Mouse (Mus musculus): ENCODE measurements around the gene Syn2. TPM values are rescaled to one million over a fixed set of nuclear protein-coding genes. Genes with fewer than 3 reads are reported as not detected.
A peak's percentile ranks its signal among the peaks of the same experiment; 100 is the strongest.

Syn2 gene
- polyA plus RNA-seq (2015; fragmentation: Nextera tagmentation; extraction: Ambion mirVana), result 55.9 and 69.7 TPM in 2 replicates

- no peaks in the 10 kb centered on the region for H3K27me3 ChIP-seq (replicated peaks; ENCODE audit: control insufficient read depth, insufficient read depth, low read length)
- peak within 1 kb of the TSS; percentile 81 for H3K4me3 ChIP-seq (ENCODE audit: low read length)
- H3K9me3 ChIP-seq (ENCODE audit: control insufficient read depth, low read length), result no peaks in the 10 kb centered on the region
- ATAC-seq, result peak; percentile 98
- H3K4me2 ChIP-seq (ENCODE audit: low read length), result peak within 1 kb of the TSS; percentile 77
- H3K9ac ChIP-seq (ENCODE audit: low read depth, low read length), result peak within 1 kb of the TSS; percentile 86
- H3K4me1 ChIP-seq (ENCODE audit: control insufficient read depth, insufficient read depth, low read depth, low read length), result peaks cover 10% of the 10 kb centered on the region
- WGBS, result under 1% methylated on average over 58 of the region's 75 CpGs
- no peaks in the 10 kb centered on the region for H3K36me3 ChIP-seq (ENCODE audit: control insufficient read depth, insufficient read depth, low read length)
- H3K27ac ChIP-seq (ENCODE audit: low read depth, low read length), result peak within 1 kb of the TSS; percentile 78
Observed at GRCm38 (mm10) chr6:115134501-115135331, at the start of gene Syn2. Syn2 (plus strand) TSS chr6:115134902.

- Histone ChIP-seq H3K4me1 (ENCODE audit: control insufficient read depth, insufficient read depth, low read depth, low read length) (peaks cover 4% of the 10 kb centered on the region; the same call in 1 of the 2 replicates), H3K27ac (ENCODE audit: low read depth, low read length) (peak overlapping the region; percentile 21; the same call in 1 of the 2 replicates), H3K4me3 (ENCODE audit: low read length) (no peak overlapping the region), H3K9ac (ENCODE audit: low read depth, low read length) (no peak overlapping the region), H3K36me3 (ENCODE audit: control insufficient read depth, insufficient read depth, low read length) (no peaks in the 10 kb centered on the region), H3K27me3 (replicated peaks; ENCODE audit: control insufficient read depth, insufficient read depth, low read length) (no peaks in the 10 kb centered on the region), H3K4me2 (ENCODE audit: low read length) (no peak overlapping the region), H3K9me3 (ENCODE audit: control insufficient read depth, low read length) (no peaks in the 10 kb centered on the region)
- 49% methylated on average over 9 of the region's 9 CpGs for WGBS
- ATAC-seq, result peak; percentile 60; the same call in 1 of the 2 replicates
Observed at GRCm38 (mm10) chr6:115085274-115085841, 49.3 kb upstream of the Syn2 start.

- WGBS, result 50% methylated on average over 7 of the region's 7 CpGs
- Histone ChIP-seq H3K4me1 (ENCODE audit: control insufficient read depth, insufficient read depth, low read depth, low read length) (peaks cover 4% of the 10 kb centered on the region; the same call in 1 of the 2 replicates), H3K36me3 (ENCODE audit: control insufficient read depth, insufficient read depth, low read length) (no peaks in the 10 kb centered on the region), H3K9ac (ENCODE audit: low read depth, low read length) (no peak overlapping the region), H3K27ac (ENCODE audit: low read depth, low read length) (no peak overlapping the region), H3K4me3 (ENCODE audit: low read length) (no peak overlapping the region), H3K9me3 (ENCODE audit: control insufficient read depth, low read length) (no peaks in the 10 kb centered on the region), H3K27me3 (replicated peaks; ENCODE audit: control insufficient read depth, insufficient read depth, low read length) (no peaks in the 10 kb centered on the region), H3K4me2 (ENCODE audit: low read length) (no peak overlapping the region)
- no peak for ATAC-seq
Observed at GRCm38 (mm10) chr6:115088314-115089106, 46.2 kb upstream of the Syn2 start.

- no peak overlapping the region for H3K4me3 ChIP-seq (ENCODE audit: low read length)
- no peak overlapping the region for H3K27ac ChIP-seq (ENCODE audit: low read depth, low read length)
- no peaks in the 10 kb centered on the region for H3K4me1 ChIP-seq (ENCODE audit: control insufficient read depth, insufficient read depth, low read depth, low read length)
- ATAC-seq, result no peak
- no peak overlapping the region for H3K9ac ChIP-seq (ENCODE audit: low read depth, low read length)
- H3K9me3 ChIP-seq (ENCODE audit: control insufficient read depth, low read length), result no peaks in the 10 kb centered on the region
- no peaks in the 10 kb centered on the region for H3K36me3 ChIP-seq (ENCODE audit: control insufficient read depth, insufficient read depth, low read length)
- WGBS, result 76% methylated on average over 1 of the region's 1 CpGs
- no peak overlapping the region for H3K4me2 ChIP-seq (ENCODE audit: low read length)
- no peaks in the 10 kb centered on the region for H3K27me3 ChIP-seq (replicated peaks; ENCODE audit: control insufficient read depth, insufficient read depth, low read length)
Observed at GRCm38 (mm10) chr6:115091737-115092136, 43.0 kb upstream of the Syn2 start.

GRCm38 (mm10) chr6:115102542-115102941 is 32.2 kb upstream of the Syn2 start:
- H3K4me3 ChIP-seq (ENCODE audit: low read length), result no peak overlapping the region
- H3K27me3 ChIP-seq (replicated peaks; ENCODE audit: control insufficient read depth, insufficient read depth, low read length), result no peaks in the 10 kb centered on the region
- no peaks in the 10 kb centered on the region for H3K4me1 ChIP-seq (ENCODE audit: control insufficient read depth, insufficient read depth, low read depth, low read length)
- WGBS, result 87% methylated on average over 4 of the region's 4 CpGs
- H3K9ac ChIP-seq (ENCODE audit: low read depth, low read length), result no peak overlapping the region; the same call in 1 of the 2 replicates
- no peak overlapping the region for H3K27ac ChIP-seq (ENCODE audit: low read depth, low read length)
- H3K36me3 ChIP-seq (ENCODE audit: control insufficient read depth, insufficient read depth, low read length), result no peaks in the 10 kb centered on the region
- no peak for ATAC-seq
- H3K4me2 ChIP-seq (ENCODE audit: low read length), result no peak overlapping the region
- no peaks in the 10 kb centered on the region for H3K9me3 ChIP-seq (ENCODE audit: control insufficient read depth, low read length)

- no peak overlapping the region for H3K4me3 ChIP-seq (ENCODE audit: low read length)
- H3K27ac ChIP-seq (ENCODE audit: low read depth, low read length), result no peak overlapping the region
- no peaks in the 10 kb centered on the region for H3K36me3 ChIP-seq (ENCODE audit: control insufficient read depth, insufficient read depth, low read length)
- H3K4me2 ChIP-seq (ENCODE audit: low read length), result no peak overlapping the region
- H3K4me1 ChIP-seq (ENCODE audit: control insufficient read depth, insufficient read depth, low read depth, low read length), result no peaks in the 10 kb centered on the region
- H3K9me3 ChIP-seq (ENCODE audit: control insufficient read depth, low read length), result no peaks in the 10 kb centered on the region
- H3K27me3 ChIP-seq (replicated peaks; ENCODE audit: control insufficient read depth, insufficient read depth, low read length), result no peaks in the 10 kb centered on the region
- no peak for ATAC-seq
- 86% methylated on average over 1 of the region's 1 CpGs for WGBS
- no peak overlapping the region for H3K9ac ChIP-seq (ENCODE audit: low read depth, low read length)
Observed at GRCm38 (mm10) chr6:115111426-115111825, 23.3 kb upstream of the Syn2 start.

- Histone ChIP-seq H3K4me3 (ENCODE audit: low read length) (no peak overlapping the region), H3K36me3 (ENCODE audit: control insufficient read depth, insufficient read depth, low read length) (no peaks in the 10 kb centered on the region), H3K4me1 (ENCODE audit: control insufficient read depth, insufficient read depth, low read depth, low read length) (peaks cover 27% of the 10 kb centered on the region), H3K9ac (ENCODE audit: low read depth, low read length) (no peak overlapping the region), H3K9me3 (ENCODE audit: control insufficient read depth, low read length) (no peaks in the 10 kb centered on the region), H3K4me2 (ENCODE audit: low read length) (no peak overlapping the region), H3K27me3 (replicated peaks; ENCODE audit: control insufficient read depth, insufficient read depth, low read length) (no peaks in the 10 kb centered on the region), H3K27ac (ENCODE audit: low read depth, low read length) (peak overlapping the region; percentile 39; the same call in 1 of the 2 replicates)
- 58% methylated on average over 4 of the region's 4 CpGs for WGBS
- ATAC-seq, result no peak
Observed at GRCm38 (mm10) chr6:115122181-115122580, 12.5 kb upstream of the Syn2 start.

- peak; percentile 93 for ATAC-seq
- H3K4me1 ChIP-seq (ENCODE audit: control insufficient read depth, insufficient read depth, low read depth, low read length), result peaks cover 32% of the 10 kb centered on the region
- 12% methylated on average over 10 of the region's 10 CpGs for WGBS
Observed at GRCm38 (mm10) chr6:115123262-115124201, 11.2 kb upstream of the Syn2 start.

More at GRCm38 (mm10) chr6:115123262-115124201, 11.2 kb upstream of the Syn2 start:
- Histone ChIP-seq H3K9me3 (ENCODE audit: control insufficient read depth, low read length) (no peaks in the 10 kb centered on the region), H3K4me3 (ENCODE audit: low read length) (no peak overlapping the region), H3K27ac (ENCODE audit: low read depth, low read length) (peak overlapping the region; percentile 81), H3K4me2 (ENCODE audit: low read length) (peak overlapping the region; percentile 28), H3K9ac (ENCODE audit: low read depth, low read length) (no peak overlapping the region), H3K27me3 (replicated peaks; ENCODE audit: control insufficient read depth, insufficient read depth, low read length) (no peaks in the 10 kb centered on the region), H3K36me3 (ENCODE audit: control insufficient read depth, insufficient read depth, low read length) (no peaks in the 10 kb centered on the region)
